Mouse (Mus musculus) brain, embryonic 14.5 days (tissue): Measurements from ENCODE around the gene Zfp597.

Experiments
- CTCF ChIP-seq: fragments of 200-500 bp; IDR thresholded peaks from 2 replicates; pipeline ENCODE4 v1.5.1; 2012; ENCODE audit warnings: inconsistent platforms, mild to moderate bottlenecking, moderate library complexity, borderline replicate concordance; ENCODE audit not compliant: insufficient read depth, insufficient read length; ENCODE audit errors: extremely low read depth
- POLR2A ChIP-seq: fragments of 200-500 bp; IDR thresholded peaks from 2 replicates; pipeline ENCODE4 v1.6.1; 2012; ENCODE audit warnings: mild to moderate bottlenecking, inconsistent platforms, borderline replicate concordance; ENCODE audit not compliant: poor library complexity, insufficient read depth, insufficient read length, severe bottlenecking; ENCODE audit errors: extremely low read depth

- no peak for TF ChIP-seq CTCF
- TF ChIP-seq POLR2A: no peak
Observed at GRCm38 (mm10) chr16:3852586-3852985, 31.8 kb downstream of the Zfp597 start.
